Mouse (Mus musculus) cerebellum, adult 2 months (tissue): ENCODE results near the gene Olfr338.

Source experiments
- CTCF ChIP-seq: fragments of 200-500 bp; IDR thresholded peaks from 2 replicates; pipeline ENCODE4 v1.5.1; 2011; ENCODE audit warnings: low read depth, mild to moderate bottlenecking, control low read depth, low read length, moderate library complexity, borderline replicate concordance; ENCODE audit not compliant: insufficient read depth
- POLR2A ChIP-seq: fragments of 200-500 bp; IDR thresholded peaks from 2 replicates; pipeline ENCODE4 v1.6.1; 2011; ENCODE audit warnings: low read length, control low read depth, borderline replicate concordance; ENCODE audit not compliant: insufficient read depth

- TF ChIP-seq POLR2A: no peak
- no peak for TF ChIP-seq CTCF
Measured at GRCm38 (mm10) chr2:36418647-36419046, 45.3 kb downstream of the Olfr338 start, which contains the start of gene Olfr339.
